Mouse (Mus musculus) CH12.LX (cell line): ENCODE measurements at regions not wholly inside any gene's neighbourhood (a gene's known extent, or its start where the extent isn't known, plus 50 kb on each side); places are given as distances from the start of the nearest gene placed in this dataset.
A peak's percentile ranks its signal among the peaks of the same experiment; 100 is the strongest.

Source experiments
- DNase-seq: peaks from one replicate; pipeline ENCODE4 v3.0.0-alpha.2; 2013; ENCODE audit errors: extremely low read depth
- H3K27ac ChIP-seq: 2 replicates; pipeline ENCODE4 v1.5.1; 2012; ENCODE audit warnings: low read depth, mild to moderate bottlenecking, control low read depth, moderate library complexity; ENCODE audit not compliant: insufficient read depth
- H3K27me3 ChIP-seq: replicated peaks from 2 replicates; pipeline ENCODE3; 2012; ENCODE audit warnings: inconsistent platforms
- H3K36me3 ChIP-seq, 2 experiments: replicated peaks in 1 of 2; 2 replicates each; pipeline versions ENCODE3 to v1.6.1; 2012; ENCODE audit warnings: inconsistent platforms in 1 of 2, low read length in 1 of 2, mild to moderate bottlenecking in 1 of 2, mixed read lengths in 1 of 2, moderate library complexity in 1 of 2; ENCODE audit not compliant: control insufficient read depth in 1 of 2, insufficient read depth in 1 of 2
- H3K4me1 ChIP-seq, 2 experiments: 2 replicates each; pipeline ENCODE4 v1.6.1; 2012; ENCODE audit warnings: inconsistent platforms in 1 of 2, moderate library complexity in 1 of 2; ENCODE audit not compliant: insufficient read depth in 2 of 2, control insufficient read depth in 1 of 2
- H3K4me2 ChIP-seq: 2 replicates; pipeline ENCODE4 v1.6.1; 2012; ENCODE audit warnings: low read depth, mild to moderate bottlenecking, control low read depth; ENCODE audit not compliant: poor library complexity, insufficient read depth, severe bottlenecking
- H3K4me3 ChIP-seq, 3 experiments: fragments of 150-350 bp in 1 of 3; sonication (generic) in 1 of 3; replicated peaks in 1 of 3; 2 replicates each; pipeline versions ENCODE3 to v1.5.1; 2011 to 2012; ENCODE audit warnings: low read depth in 2 of 3, low read length in 2 of 3, mild to moderate bottlenecking in 2 of 3, moderate library complexity in 2 of 3, control low read depth in 1 of 3, improper control_type of control experiment in 1 of 3, inconsistent platforms in 1 of 3, mixed read lengths in 1 of 3; ENCODE audit not compliant: poor library complexity in 1 of 3
- H3K79me2 ChIP-seq: replicated peaks from 2 replicates; pipeline ENCODE4 v1.6.1; 2012; ENCODE audit warnings: mild to moderate bottlenecking, moderate library complexity; ENCODE audit not compliant: control insufficient read depth, poor library complexity, insufficient read depth, severe bottlenecking; ENCODE audit errors: extremely low read depth
- H3K9ac ChIP-seq: 2 replicates; pipeline ENCODE4 v1.6.1; 2012; ENCODE audit warnings: low read depth, mild to moderate bottlenecking, control low read depth, moderate library complexity; ENCODE audit not compliant: insufficient read depth
- H3K9me3 ChIP-seq: replicated peaks from 2 replicates; pipeline ENCODE3; 2012; ENCODE audit warnings: low read length, inconsistent platforms, mixed read lengths
- BHLHE40 ChIP-seq: IDR thresholded peaks from 2 replicates; pipeline ENCODE4 v1.6.1; 2011; ENCODE audit warnings: mild to moderate bottlenecking, low read depth, low read length, improper control_type of control experiment
- CHD1 ChIP-seq: IDR thresholded peaks from 2 replicates; pipeline ENCODE4 v1.6.1; 2012; ENCODE audit warnings: low read depth, low read length, improper control_type of control experiment, inconsistent platforms
- CHD2 ChIP-seq: IDR thresholded peaks from 2 replicates; pipeline ENCODE4 v1.6.1; 2011; ENCODE audit warnings: low read length, improper control_type of control experiment
- CTCF ChIP-seq, 2 experiments: IDR thresholded peaks in 1 of 2; conservative IDR thresholded peaks in 1 of 2; 2 replicates each; pipeline ENCODE4 v1.5.1; 2011 to 2012; ENCODE audit warnings: low read depth in 2 of 2, low read length in 2 of 2, improper control_type of control experiment in 1 of 2, inconsistent platforms in 1 of 2, mild to moderate bottlenecking in 1 of 2, moderate library complexity in 1 of 2
- ELF1 ChIP-seq: IDR thresholded peaks from 2 replicates; pipeline ENCODE4 v1.6.1; 2014; ENCODE audit warnings: low read depth, mild to moderate bottlenecking, inconsistent platforms, low read length, improper control_type of control experiment
- ETS1 ChIP-seq: conservative IDR thresholded peaks from 2 replicates; pipeline ENCODE4 v1.6.1; 2012; ENCODE audit warnings: low read depth, mild to moderate bottlenecking, inconsistent platforms, low read length, improper control_type of control experiment, moderate library complexity
- JUND ChIP-seq: conservative IDR thresholded peaks from 2 replicates; pipeline ENCODE4 v1.6.1; 2011; ENCODE audit warnings: low read depth, low read length, improper control_type of control experiment
- MAX ChIP-seq: IDR thresholded peaks from 2 replicates; pipeline ENCODE4 v1.6.1; 2011; ENCODE audit warnings: low read length, improper control_type of control experiment
- MXI1 ChIP-seq: IDR thresholded peaks from 2 replicates; pipeline ENCODE4 v1.6.1; 2011; ENCODE audit warnings: mild to moderate bottlenecking, low read depth, low read length, improper control_type of control experiment
- MYC ChIP-seq: IDR thresholded peaks from 2 replicates; pipeline ENCODE4 v1.6.1; 2011; ENCODE audit warnings: low read depth, mild to moderate bottlenecking, improper control_type of control experiment, low read length
- SIN3A ChIP-seq: IDR thresholded peaks from 2 replicates; pipeline ENCODE4 v1.6.1; 2012; ENCODE audit warnings: low read length, improper control_type of control experiment, inconsistent platforms
- USF1 ChIP-seq: IDR thresholded peaks from 2 replicates; pipeline ENCODE4 v1.6.1; 2014; ENCODE audit warnings: low read depth, mild to moderate bottlenecking, inconsistent platforms, low read length, improper control_type of control experiment
- ZC3H11A ChIP-seq: IDR thresholded peaks from 2 replicates; pipeline ENCODE4 v1.6.1; 2012; ENCODE audit warnings: low read depth, mild to moderate bottlenecking, inconsistent platforms, low read length, improper control_type of control experiment
- ZMIZ1 ChIP-seq: IDR thresholded peaks from 2 replicates; pipeline ENCODE4 v1.6.1; 2012; ENCODE audit warnings: low read depth, mild to moderate bottlenecking, inconsistent platforms, low read length, improper control_type of control experiment
- dilution Hi-C: fragments of 300-500 bp; cut with MboI; formaldehyde crosslinking; loops from 2 replicates; pipeline ENCODE4 v1.14.3; 2020; ENCODE audit warnings: low sequenced_read_pairs; ENCODE audit not compliant: extremely low pct_unique_long_range_greater_than_20kb, extremely low pct_ligation_motif_present
- in situ Hi-C: fragments of 300-500 bp; cut with MboI; formaldehyde crosslinking; loops from 3 replicates; pipeline ENCODE4 v1.14.3; 2019; ENCODE audit warnings: low sequenced_read_pairs, low pct_ligation_motif_present, low pct_unique_long_range_greater_than_20kb, mixed read lengths

DNA sequence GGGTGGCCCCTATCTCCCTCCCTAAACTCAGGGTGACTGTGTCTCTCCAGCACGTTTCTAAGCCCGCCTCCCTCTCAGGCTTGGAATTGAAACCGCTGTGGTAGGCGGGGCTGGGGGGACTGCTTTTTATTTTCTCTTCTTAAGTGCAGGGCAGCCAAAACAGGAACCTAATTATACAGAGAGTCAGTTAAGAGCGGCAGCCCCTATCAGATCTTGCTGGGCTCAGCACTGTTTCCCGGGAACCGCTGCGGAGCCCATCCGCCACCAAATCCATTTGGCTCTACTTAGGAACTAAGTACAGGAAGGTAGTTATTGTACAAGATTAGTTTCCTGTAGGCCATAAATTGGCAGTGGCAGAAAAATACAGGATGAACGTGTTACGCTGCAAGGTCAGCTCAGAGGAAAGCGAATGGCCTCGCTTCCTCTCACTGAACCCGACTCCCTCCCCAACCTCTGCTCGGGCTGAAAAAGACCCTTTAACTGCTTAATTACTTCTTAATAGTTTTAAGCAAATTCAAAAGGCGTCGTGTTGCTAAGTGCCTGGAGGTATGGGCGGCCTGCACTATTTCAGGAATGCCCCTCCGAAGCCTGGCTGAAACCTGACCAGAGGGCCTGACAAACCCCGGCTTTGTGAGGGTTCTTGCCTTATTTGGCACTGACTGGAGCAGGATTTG, 83.6 kb downstream of the Irs2 start:
- Histone ChIP-seq H3K27me3 (no peaks in the 10 kb centered on the region), H3K36me3 (no peaks in the 10 kb centered on the region), H3K9me3 (no peaks in the 10 kb centered on the region), H3K27ac (no peak overlapping the region), H3K4me3 (peak overlapping the region in 1 of 3 experiments; percentile 25), H3K4me2 (peak overlapping the region; percentile 47; the same call in 1 of the 2 replicates), H3K4me1 (peaks cover 4 to 43% of the 10 kb centered on the region in 2 experiments; a peak in 2 of 4 replicates), H3K9ac (0 out of 2 replicates have a peak overlapping the region, but pooled peaks have one; percentile 18), H3K79me2 (no peaks in the 10 kb centered on the region)
- no peak for TF ChIP-seq MYC
- TF ChIP-seq ZC3H11A, result no peak
- no peak for TF ChIP-seq CHD1
- TF ChIP-seq ZMIZ1, result no peak
- no peak for TF ChIP-seq MAX
- no peak for TF ChIP-seq ELF1
- no peak for TF ChIP-seq JUND
- peak; percentile 55; the same call in 1 of the 2 replicates for TF ChIP-seq BHLHE40
- no peak for TF ChIP-seq ETS1
- dilution Hi-C loops, result no loop called here
- in situ Hi-C loops, result loop anchor here (10.0 kb wide), 1 partner anchor 200 kb away; no protein-coding TSS in a partner anchor
- peak; percentile 82 for DNase-seq

DNA sequence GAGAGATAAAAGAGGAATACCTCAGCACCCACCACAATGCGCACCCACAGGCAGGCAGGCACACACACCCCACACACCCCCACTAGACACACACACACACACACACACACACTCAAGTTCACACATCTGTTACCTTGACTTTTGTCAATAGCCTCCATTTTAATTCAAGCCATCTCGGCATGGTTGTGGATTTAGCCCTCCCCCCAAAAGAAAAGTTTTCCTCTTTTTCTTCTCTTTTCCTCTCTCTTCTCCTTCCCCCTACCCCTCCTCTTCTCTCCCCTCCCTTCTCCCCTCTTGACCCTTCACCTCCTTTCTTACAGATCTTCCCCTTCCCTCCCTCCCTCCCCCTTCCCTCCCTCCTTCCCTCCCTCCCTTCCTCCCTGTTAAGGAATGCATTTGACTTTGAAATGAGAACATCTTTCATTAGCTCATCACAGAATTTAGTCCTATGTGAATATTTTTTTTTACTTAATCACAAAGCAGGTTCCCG, 84.2 kb downstream of the Irs2 start:
- Histone ChIP-seq H3K79me2 (no peaks in the 10 kb centered on the region), H3K36me3 (no peaks in the 10 kb centered on the region), H3K27ac (no peak overlapping the region), H3K4me1 (peaks cover 4 to 43% of the 10 kb centered on the region in 2 experiments; a peak in 2 of 4 replicates), H3K4me3 (no peak overlapping the region), H3K9ac (no peak overlapping the region), H3K4me2 (peak overlapping the region; percentile 47; the same call in 1 of the 2 replicates), H3K27me3 (no peaks in the 10 kb centered on the region), H3K9me3 (no peaks in the 10 kb centered on the region)
- dilution Hi-C loops, result no loop called here
- TF ChIP-seq JUND, result no peak
- in situ Hi-C loops, result loop anchor here (10.0 kb wide), 1 partner anchor 199 kb away; no protein-coding TSS in a partner anchor
- no peak for DNase-seq

DNA sequence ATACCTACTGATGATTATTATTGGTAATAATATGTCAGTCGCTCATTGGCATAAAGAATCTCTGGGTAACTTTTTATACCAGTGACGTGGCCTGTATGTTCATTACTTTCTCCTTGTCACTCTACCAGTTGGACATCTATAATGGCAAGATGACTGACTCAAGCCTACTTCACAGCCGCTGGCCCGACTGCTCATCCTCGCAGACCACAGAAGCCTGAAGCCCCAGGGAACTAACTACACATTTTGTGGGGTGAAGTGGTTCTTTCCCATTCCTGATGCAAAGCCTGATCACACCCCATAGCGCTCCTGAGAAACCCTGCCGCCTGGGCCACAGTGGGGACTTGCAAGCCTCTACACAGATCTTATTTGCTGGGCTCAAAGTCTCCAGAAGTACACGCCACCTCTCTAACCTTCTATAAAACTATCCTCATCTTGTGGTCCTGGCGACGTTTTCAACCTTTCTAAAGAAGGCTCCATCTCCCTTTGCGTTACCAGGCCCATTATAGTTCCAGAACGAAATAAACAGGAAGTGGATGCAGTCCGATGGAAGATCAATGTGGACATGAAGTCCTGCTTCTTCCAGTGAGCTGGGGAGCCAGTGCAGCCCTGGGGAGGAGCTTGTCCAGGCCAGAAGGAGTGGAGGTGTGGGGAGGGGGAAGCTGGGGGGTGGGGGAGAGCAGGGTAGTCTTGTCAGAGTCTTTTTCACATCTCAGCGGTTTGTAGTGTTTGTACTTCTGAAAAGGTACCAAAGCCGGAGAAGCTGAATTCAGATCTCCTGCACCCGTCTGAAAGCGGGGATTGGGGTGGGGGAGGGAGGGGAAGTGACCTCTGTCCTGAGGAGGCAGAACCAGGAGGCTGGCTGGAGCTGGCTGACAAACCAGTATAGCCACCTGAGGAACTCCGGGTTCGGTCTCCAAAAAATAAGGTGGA, 84.9 kb downstream of the Irs2 start:
- Histone ChIP-seq H3K27me3 (no peaks in the 10 kb centered on the region), H3K36me3 (no peaks in the 10 kb centered on the region), H3K4me3 (no peak overlapping the region), H3K4me2 (no peak overlapping the region), H3K9ac (no peak overlapping the region), H3K27ac (no peak overlapping the region), H3K9me3 (no peaks in the 10 kb centered on the region), H3K79me2 (no peaks in the 10 kb centered on the region), H3K4me1 (peaks cover 4 to 43% of the 10 kb centered on the region in 2 experiments; a peak in 2 of 4 replicates)
- TF ChIP-seq MXI1 (no peak), SIN3A (no peak), CTCF (conservative IDR thresholded peaks at IDR 0.05 in 1 of 2, IDR thresholded peaks at IDR 0.05 in 1 of 2; ENCODE audit: low read depth in 2 of 2, low read length in 2 of 2) (no peak), CHD2 (no peak), USF1 (no peak), JUND (no peak)
- no peak for DNase-seq
- in situ Hi-C loops (loop anchor here (10.0 kb wide), 1 partner anchor 199 kb away; no protein-coding TSS in a partner anchor), dilution Hi-C loops (no loop called here)
